Mouse (Mus musculus) testis, adult 2 months (tissue): ENCODE data around the gene Mtss1l.

ENCODE experiments used
- CTCF ChIP-seq: fragments of 200-500 bp; IDR thresholded peaks from 2 replicates; pipeline ENCODE4 v1.5.1; 2012; ENCODE audit warnings: low read depth, mild to moderate bottlenecking, inconsistent platforms, low read length, moderate library complexity; ENCODE audit not compliant: control insufficient read depth, insufficient read depth, insufficient replicate concordance
- POLR2A ChIP-seq: fragments of 200-500 bp; IDR thresholded peaks from 2 replicates; pipeline ENCODE4 v1.6.1; 2012; ENCODE audit warnings: low read depth, mild to moderate bottlenecking, inconsistent platforms, low read length, moderate library complexity; ENCODE audit not compliant: control insufficient read depth

GRCm38 (mm10) chr8:110687726-110688125, 33.5 kb upstream of the Mtss1l start:
- TF ChIP-seq CTCF: no peak
- no peak for TF ChIP-seq POLR2A
